Mouse (Mus musculus) gastrocnemius, postnatal 4 days (tissue): ENCODE measurements around the gene A830031A19Rik. TPM values are rescaled to one million over a fixed set of nuclear protein-coding genes. Genes with fewer than 3 reads are reported as not detected.

Experiments used
- DNase-seq, 2 experiments: peaks; one replicate each; pipeline ENCODE4 v3.0.0; 2021 to 2022; ENCODE audit warnings: low spot score in 2 of 2, mixed read lengths in 2 of 2
- microRNA-seq: library from miRNA; unstranded; fragments of <30 nt; microRNA quantifications from one replicate; pipeline ENCODE4 v1.2.0, GENCODE M21; 2021
- total RNA-seq, 2 experiments: library from RNA; stranded (reverse); gene quantifications; 2 replicates each; pipeline ENCODE4 v1.2.3; 2021

The A830031A19Rik gene
- total RNA-seq, 2 experiments from 2014 or later: not detected

GRCm38 (mm10) chr11:24014642-24015041 is 60.2 kb downstream of the A830031A19Rik start:
- no peak for DNase-seq

- DNase-seq: no peak
These were observed 62.6 kb downstream of the A830031A19Rik start for GRCm38 (mm10) chr11:24012301-24012700.

- DNase-seq: no peak
These were observed 65.9 kb downstream of the A830031A19Rik start for GRCm38 (mm10) chr11:24008976-24009375.

GRCm38 (mm10) chr11:24008244-24008643 is 66.6 kb downstream of the A830031A19Rik start:
- no peak for DNase-seq

- no peak for DNase-seq
These were observed 69.3 kb downstream of the A830031A19Rik start for GRCm38 (mm10) chr11:24005445-24006156.

GRCm38 (mm10) chr11:24000675-24001074 is 74.2 kb downstream of the A830031A19Rik start:
- DNase-seq: no peak

Small RNAs within 50 kb of the gene (microRNA-seq; reads per million reads assigned to microRNA genes)
- gene Gm44381: not detected

Other genes with a start within 250 kb of the A830031A19Rik start
- gene Papolg, start 179.8 kb downstream of the A830031A19Rik start, total RNA-seq: 1 to 10 TPM; 7.0 to 7.5 TPM
- gene Bcl11a, start 3.0 kb upstream of the A830031A19Rik start, total RNA-seq: under 1 TPM; 0.67 to 0.83 TPM